Mouse (Mus musculus) right cerebral cortex, adult 2 months (tissue): ENCODE measurements around the gene B430306N03Rik.
"Not testable (repeated sequence)": the region's sequence is repeated elsewhere in the genome, so short reads cannot be mapped to it uniquely, and the experiment has no call there.

ENCODE experiments used
- DNase-seq, 2 experiments: peaks; one replicate each; pipeline ENCODE4 v3.0.0; 2021 to 2022; ENCODE audit warnings: low spot score in 2 of 2

Gene B430306N03Rik

GRCm38 (mm10) chr17:48312124-48312523 lies 3.8 kb upstream of the B430306N03Rik start:
- no peak for DNase-seq

GRCm38 (mm10) chr17:48318686-48319085 lies 2.7 kb downstream of the B430306N03Rik start:
- no peak for DNase-seq

GRCm38 (mm10) chr17:48321279-48321678 lies 5.3 kb downstream of the B430306N03Rik start:
- no peak for DNase-seq

- DNase-seq = no peak
These were observed 7.3 kb downstream of the B430306N03Rik start for GRCm38 (mm10) chr17:48323236-48323635.

- no peak for DNase-seq
These were observed 8.3 kb downstream of the B430306N03Rik start for GRCm38 (mm10) chr17:48324258-48324657.

GRCm38 (mm10) chr17:48325093-48325492 lies 9.2 kb downstream of the B430306N03Rik start:
- DNase-seq = no peak

GRCm38 (mm10) chr17:48325638-48326037 lies 9.7 kb downstream of the B430306N03Rik start:
- DNase-seq = no peak

GRCm38 (mm10) chr17:48326656-48327055 lies 10.7 kb downstream of the B430306N03Rik start:
- DNase-seq = peak; percentile 80 to 83

GRCm38 (mm10) chr17:48332524-48332923 lies 16.6 kb downstream of the B430306N03Rik start:
- DNase-seq = no peak

GRCm38 (mm10) chr17:48334186-48334585 lies 18.2 kb downstream of the B430306N03Rik start:
- no peak for DNase-seq

GRCm38 (mm10) chr17:48336857-48337256 lies 20.9 kb downstream of the B430306N03Rik start:
- peak; percentile 89 for DNase-seq

- DNase-seq = no peak
These were observed 24.3 kb downstream of the B430306N03Rik start for GRCm38 (mm10) chr17:48340267-48340666.

- DNase-seq = no peak
These were observed 26.0 kb downstream of the B430306N03Rik start for GRCm38 (mm10) chr17:48341947-48342346.

GRCm38 (mm10) chr17:48343065-48343464 lies 27.1 kb downstream of the B430306N03Rik start:
- no peak for DNase-seq

- DNase-seq = no peak
These were observed 29.9 kb downstream of the B430306N03Rik start for GRCm38 (mm10) chr17:48345824-48346223.

- no peak for DNase-seq
These were observed 30.3 kb downstream of the B430306N03Rik start, which contains the start of gene Trem2 for GRCm38 (mm10) chr17:48346231-48346630. TSS of gene Trem2 (plus strand) at chr17:48346401.

GRCm38 (mm10) chr17:48346834-48347233 lies 30.9 kb downstream of the B430306N03Rik start:
- DNase-seq = peak; percentile 20 to 37

- DNase-seq = no peak
These were observed 31.3 kb downstream of the B430306N03Rik start for GRCm38 (mm10) chr17:48347287-48347686.

- no peak for DNase-seq
These were observed 34.8 kb downstream of the B430306N03Rik start for GRCm38 (mm10) chr17:48350681-48351193.

- not testable (repeated sequence) for DNase-seq
These were observed 37.0 kb downstream of the B430306N03Rik start for GRCm38 (mm10) chr17:48352976-48353375.

GRCm38 (mm10) chr17:48355822-48356221 lies 39.9 kb downstream of the B430306N03Rik start:
- DNase-seq = no peak

- DNase-seq = no peak
These were observed 42.0 kb downstream of the B430306N03Rik start for GRCm38 (mm10) chr17:48357892-48358291.

- DNase-seq = no peak
These were observed 43.7 kb downstream of the B430306N03Rik start, which contains the start of gene Treml1 for GRCm38 (mm10) chr17:48359616-48360015. TSS of gene Treml1 (plus strand) at chr17:48359916.

GRCm38 (mm10) chr17:48360462-48360861 lies 44.5 kb downstream of the B430306N03Rik start:
- no peak for DNase-seq
